Mouse (Mus musculus) mouse trophoblast stem cell (cell line): ENCODE measurements around the gene Gm5136.

Experiments used
- in situ Hi-C, 2 experiments: fragments of 300-500 bp; cut with MseI, MboI; formaldehyde crosslinking; loops; 2 replicates in 1 of 2; 3 replicates in 1 of 2; pipeline ENCODE4 v1.15.1; 2025

Gene Gm5136

DNA sequence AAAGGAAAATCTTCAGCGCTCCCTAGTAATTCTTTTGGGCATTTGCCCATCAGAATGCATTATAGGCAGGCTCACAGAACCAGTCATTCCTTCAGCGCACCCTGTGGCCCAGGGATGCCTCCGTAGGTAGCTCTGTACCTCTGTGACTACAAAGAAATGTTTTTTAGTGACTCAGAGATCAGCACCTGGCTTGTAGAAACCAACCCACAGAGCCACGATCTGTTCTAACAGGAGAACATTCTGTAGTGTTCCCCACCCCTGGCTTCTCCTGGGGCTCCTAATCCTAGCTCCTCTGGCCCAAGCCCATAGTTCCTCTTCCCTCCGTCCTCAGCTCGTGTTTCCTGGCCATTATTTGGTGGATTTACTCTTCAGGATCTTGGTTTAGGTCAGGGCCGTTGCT lies 50.8 kb downstream of the Gm5136 start:
- in situ Hi-C loops, result no loop called here
